ENCODE assay signal across 8 mouse cellular contexts in genomic region chr11:88891921-88892561, GRCm38 (mm10). TPM values are rescaled to one million over a fixed set of nuclear protein-coding genes. Genes with fewer than 3 reads are reported as not detected.
A peak's percentile ranks its signal among the peaks of the same experiment; 100 is the strongest.
DNase-seq lines count a peak whose midpoint lies in the region; TF ChIP-seq lines count a peak whose summit lies in the region.
"Not testable (repeated sequence)": the region's sequence is repeated elsewhere in the genome, so short reads cannot be mapped to it uniquely, and the experiment has no call there.

No protein-coding gene starts in this region.

- not testable (repeated sequence) for H3K27ac ChIP-seq in kidney, adult 2 months (ENCODE audit: insufficient read depth, low read depth, low read length)

- DNase-seq in adrenal gland, adult 8-10 months: peak; percentile 54
- DNase-seq in cerebellum, postnatal 14 days: peak; percentile 60 to 67
- DNase-seq in gastrocnemius, postnatal 36 days: peak; percentile 54 to 76
- peak; percentile 50 for DNase-seq in kidney, adult 2 months
- peak; percentile 17 to 62 for DNase-seq in layer of hippocampus, postnatal 25 days (ENCODE audit: extremely low spot score in 1 of 2, low spot score in 1 of 2)
- peak; percentile 21 for DNase-seq in lung, postnatal 36 days
- DNase-seq in spleen, postnatal 10 days (ENCODE audit: low spot score in 2 of 2): peak; percentile 53 to 60
- peak; percentile 76 for DNase-seq in urinary bladder, adult 2 months (ENCODE audit: low spot score)

- not testable (repeated sequence) for H3K4me3 ChIP-seq in kidney, adult 2 months (ENCODE audit: insufficient read depth, low read depth, low read length)

- TF ChIP-seq POLR2A in kidney, adult 2 months (IDR thresholded peaks at IDR 0.05; ENCODE audit: low read depth, low read length): not testable (repeated sequence)

- not testable (repeated sequence) for TF ChIP-seq CTCF in kidney, adult 2 months (conservative IDR thresholded peaks at IDR 0.05; ENCODE audit: insufficient read depth, insufficient read length, low read depth, low read length)

- not testable (repeated sequence) for H3K27me3 ChIP-seq in kidney, adult 2 months (replicated peaks; ENCODE audit: control insufficient read depth, insufficient read depth, low read length)

- H3K36me3 ChIP-seq in kidney, adult 2 months (ENCODE audit: control insufficient read depth, insufficient read depth, low read length): not testable (repeated sequence)

- H3K4me1 ChIP-seq in kidney, adult 2 months (ENCODE audit: control insufficient read depth, insufficient read depth, low read length): not testable (repeated sequence)

- intact Hi-C loops in gastrocnemius, postnatal 36 days (cut with DNase I): not testable (repeated sequence)

- 96% methylated on average over 20 of the region's 24 CpGs for WGBS in kidney, adult 2 months

RNA-seq across cellular contexts. Expression of gene Akap1, which starts 27.7 kb away (rescaled TPM):
- total RNA-seq in adrenal gland, adult 8-10 months (2022): 100 to 1,000 TPM; 102 to 124 (median 117) TPM
- total RNA-seq in gastrocnemius, postnatal 36 days (2021): 10 to 100 TPM; 57.0 to 75.1 TPM
- polyA plus RNA-seq in kidney, adult 2 months (2012; rRNA removed): 72.6 and 73.1 TPM in 2 replicates
- total RNA-seq in layer of hippocampus, postnatal 25 days (2021): 10 to 100 TPM; 39.8 to 42.6 TPM
- 46.1 and 50.9 TPM in 2 replicates for polyA plus RNA-seq in urinary bladder, adult 2 months (2012; rRNA removed)

Comparison
In these comparisons a context has a peak if more than half of its experiments do, and no peak if none do; other contexts are left out.
1. DNase-seq: peak in every context shown above with its lines; median percentile 76 in urinary bladder, adult 2 months; 65 in gastrocnemius, postnatal 36 days; 64 in cerebellum, postnatal 14 days; 56 in spleen, postnatal 10 days; 54 in adrenal gland, adult 8-10 months; 50 in kidney, adult 2 months; 40 in layer of hippocampus, postnatal 25 days; 21 in lung, postnatal 36 days.